ENCODE assay signal across 14 mouse cellular contexts in genomic region chr5:128332766-128333165, GRCm38 (mm10).
"Had no signal": no experiment of that assay in that cellular context is flagged by ENCODE, and none has a peak within 500 bp of the region (broad histone marks: within the 10 kb centered on the region; RNA-seq: fewer than 3 reads in every experiment).

No protein-coding gene starts in this region.

- H3K36me3 ChIP-seq: limb, embryonic 15.5 days; liver, embryonic 13.5 days; midbrain, embryonic 15.5 days; neural tube, embryonic 12.5 days; stomach, embryonic 15.5 days had no signal

- H3K4me3 ChIP-seq: limb, embryonic 15.5 days; liver, embryonic 13.5 days; midbrain, embryonic 15.5 days; neural tube, embryonic 12.5 days; stomach, embryonic 15.5 days had no signal

- ATAC-seq: inflammation-experienced regulatory T-cells, adult 6 months; intestine, postnatal 0 days; liver, postnatal 0 days; midbrain, embryonic 15.5 days had no signal

- H3K4me2 ChIP-seq: limb, embryonic 15.5 days; liver, embryonic 13.5 days; midbrain, embryonic 11.5 days; midbrain, embryonic 15.5 days; neural tube, embryonic 12.5 days; stomach, embryonic 15.5 days had no signal

- H3K4me1 ChIP-seq: limb, embryonic 15.5 days; liver, embryonic 13.5 days; stomach, embryonic 15.5 days had no signal

- H3K9me3 ChIP-seq: limb, embryonic 15.5 days; midbrain, embryonic 15.5 days; neural tube, embryonic 12.5 days; stomach, embryonic 15.5 days had no signal

- H3K9ac ChIP-seq: limb, embryonic 15.5 days; liver, embryonic 13.5 days; liver, postnatal 0 days; midbrain, embryonic 15.5 days; neural tube, embryonic 12.5 days; stomach, embryonic 15.5 days had no signal

- DNase-seq: kidney, adult 8-10 months; kidney, postnatal 36 days; liver, embryonic 13.5 days; liver, postnatal 0 days; right cerebral cortex, postnatal 4 days; spleen, adult 18-20 months; thymus, postnatal 4 days had no signal

- H3K27me3 ChIP-seq: limb, embryonic 15.5 days; liver, embryonic 13.5 days; midbrain, embryonic 15.5 days; neural tube, embryonic 12.5 days; stomach, embryonic 15.5 days had no signal

- H3K27ac ChIP-seq: limb, embryonic 15.5 days; liver, embryonic 13.5 days; midbrain, embryonic 15.5 days; neural tube, embryonic 12.5 days; stomach, embryonic 15.5 days had no signal
